Mouse (Mus musculus) CD4-positive, CD25-positive, alpha-beta regulatory T cell (primary cell): ENCODE measurements around the gene Rab31. TPM values are rescaled to one million over a fixed set of nuclear protein-coding genes. Genes with fewer than 3 reads are reported as not detected.

ENCODE experiments used
- polyA plus RNA-seq: library from polyadenylated mRNA; unstranded; fragments of 100-300 nt; shearing (Covaris generic); gene quantifications from one replicate; pipeline ENCODE4 v1.2.1, GENCODE M21; 2017

Rab31 gene
- 3.5 TPM for polyA plus RNA-seq

GRCm38 (mm10) chr17:65771951-65772934 is at the start of gene Rab31:
Gene Rab31, minus strand, starts transcription at chr17:65772752.

GRCm38 (mm10) chr17:65782551-65783141 is 10.1 kb upstream of the Rab31 start, which contains the start of gene Ppp4r1:
Gene Ppp4r1, plus strand, starts transcription at chr17:65782573.

GRCm38 (mm10) chr17:65641734-65642218 is 130.8 kb downstream of the Rab31 start, which contains the start of gene Txndc2:
Gene Txndc2, minus strand, starts transcription at chr17:65642168.

GRCm38 (mm10) chr17:65613463-65614412 is 158.8 kb downstream of the Rab31 start, which contains the start of gene Vapa:
Gene Vapa, minus strand, starts transcription at chr17:65613555.

Other genes with a start within 250 kb of the Rab31 start
- gene Tmem232, start 232.0 kb downstream of the Rab31 start, polyA plus RNA-seq, result not detected
- gene Vapa, start 159.2 kb downstream of the Rab31 start, polyA plus RNA-seq, result 214 TPM
- not detected for gene Txndc2, start 130.6 kb downstream of the Rab31 start, polyA plus RNA-seq
- gene Ppp4r1, start 9.8 kb upstream of the Rab31 start, polyA plus RNA-seq, result 61.0 TPM
- 144 TPM for gene Ralbp1, start 113.0 kb upstream of the Rab31 start, polyA plus RNA-seq
- gene Twsg1, start 178.5 kb upstream of the Rab31 start, polyA plus RNA-seq, result 73.8 TPM